Mouse (Mus musculus) C2C12 (cell line): ENCODE measurements around the gene Rap2c.

Experiments used
- CEBPB ChIP-seq: IDR thresholded peaks from one replicate; pipeline ENCODE4 v1.6.1; 2011; ENCODE audit warnings: low read depth, mild to moderate bottlenecking, control low read depth, moderate library complexity
- CTCF ChIP-seq: IDR thresholded peaks from one replicate; pipeline ENCODE4 v1.5.1; 2011; ENCODE audit not compliant: control insufficient read depth, insufficient read depth, insufficient read length
- FOSL1 ChIP-seq: IDR thresholded peaks from one replicate; pipeline ENCODE4 v1.8.0; 2011; ENCODE audit warnings: mild to moderate bottlenecking, low read length; ENCODE audit not compliant: poor library complexity, insufficient read depth, severe bottlenecking
- MAX ChIP-seq: IDR thresholded peaks from one replicate; pipeline ENCODE4 v1.6.1; 2011; ENCODE audit warnings: mild to moderate bottlenecking, control low read depth
- MYOD1 ChIP-seq: IDR thresholded peaks from one replicate; pipeline ENCODE4 v1.6.1; 2011; ENCODE audit warnings: low read depth; ENCODE audit not compliant: control insufficient read depth, insufficient read length
- MYOG ChIP-seq: IDR thresholded peaks from one replicate; pipeline ENCODE4 v1.6.1; 2011; ENCODE audit not compliant: control insufficient read depth, insufficient read length; ENCODE audit errors: extremely low read depth
- USF1 ChIP-seq: IDR thresholded peaks from one replicate; pipeline ENCODE4 v1.6.1; 2011; ENCODE audit warnings: low read depth, mild to moderate bottlenecking, control low read depth, moderate library complexity

DNA sequence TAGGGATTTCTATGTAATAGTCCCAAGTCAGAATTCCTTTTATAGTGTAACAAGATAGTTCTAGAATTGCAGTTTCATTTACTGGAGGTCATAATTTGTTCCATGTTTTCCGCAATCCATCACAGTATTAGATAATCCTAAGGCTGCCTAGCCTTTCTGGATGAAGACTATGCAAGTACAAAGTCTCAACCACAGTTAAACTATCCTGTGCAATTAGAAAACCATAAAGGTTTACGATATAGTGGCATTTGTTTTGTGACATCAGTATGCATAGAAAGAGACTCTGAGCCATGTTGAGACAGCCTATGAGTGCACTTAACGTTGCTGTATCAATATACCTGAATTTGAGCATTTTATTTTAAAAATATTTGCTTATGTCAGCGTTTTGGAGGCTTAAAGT lies 42.4 kb upstream of the Rap2c start:
- TF ChIP-seq CTCF (no peak), MYOD1 (no peak), MAX (no peak), USF1 (no peak), CEBPB (no peak), FOSL1 (no peak), MYOG (no peak)
